Mouse (Mus musculus): ENCODE results near the gene Fabp3. TPM values are rescaled to one million over a fixed set of nuclear protein-coding genes. Genes with fewer than 3 reads are reported as not detected.

Fabp3 gene
- polyA plus RNA-seq, 1 experiment from 2014 or later = 117 TPM

- H3K27me3 ChIP-seq (replicated peaks; ENCODE audit: control insufficient read depth, insufficient read depth, low read length) = no peaks in the 10 kb centered on the region
- H3K9ac ChIP-seq (ENCODE audit: low read depth, low read length) = no peak overlapping the region
- H3K36me3 ChIP-seq (ENCODE audit: control insufficient read depth, insufficient read depth, low read length) = peaks cover 81% of the 10 kb centered on the region
- ATAC-seq (ENCODE audit: low read depth) (no peak), DNase-seq (ENCODE audit: low spot score) (no peak)
- H3K9me3 ChIP-seq (ENCODE audit: control insufficient read depth, low read length) = no peaks in the 10 kb centered on the region
- H3K27ac ChIP-seq (replicated peaks; ENCODE audit: low read depth, low read length) = no peak overlapping the region
- H3K4me1 ChIP-seq (ENCODE audit: control insufficient read depth, insufficient read depth, low read length) = no peaks in the 10 kb centered on the region
- 98% methylated on average over 2 of the region's 2 CpGs for WGBS
- H3K4me3 ChIP-seq (ENCODE audit: low read depth, low read length) = no peak overlapping the region
- H3K4me2 ChIP-seq (ENCODE audit: low read depth, low read length) = no peak overlapping the region
These were observed 17.1 kb downstream of the Fabp3 start for GRCm38 (mm10) chr4:130325446-130325845.

GRCm38 (mm10) chr4:130327366-130327765 is 19.0 kb downstream of the Fabp3 start:
- ATAC-seq (ENCODE audit: low read depth) (no peak), DNase-seq (ENCODE audit: low spot score) (no peak)
- no peak overlapping the region for H3K4me2 ChIP-seq (ENCODE audit: low read depth, low read length)
- 89% methylated on average over 9 of the region's 9 CpGs for WGBS
- H3K36me3 ChIP-seq (ENCODE audit: control insufficient read depth, insufficient read depth, low read length) = peaks cover 75% of the 10 kb centered on the region
- no peak overlapping the region for H3K4me3 ChIP-seq (ENCODE audit: low read depth, low read length)
- no peak overlapping the region for H3K9ac ChIP-seq (ENCODE audit: low read depth, low read length)
- H3K27me3 ChIP-seq (replicated peaks; ENCODE audit: control insufficient read depth, insufficient read depth, low read length) = no peaks in the 10 kb centered on the region
- no peaks in the 10 kb centered on the region for H3K9me3 ChIP-seq (ENCODE audit: control insufficient read depth, low read length)
- H3K4me1 ChIP-seq (ENCODE audit: control insufficient read depth, insufficient read depth, low read length) = no peaks in the 10 kb centered on the region
- H3K27ac ChIP-seq (replicated peaks; ENCODE audit: low read depth, low read length) = no peak overlapping the region

- Histone ChIP-seq H3K27ac (replicated peaks; ENCODE audit: low read depth, low read length) (no peak overlapping the region), H3K4me2 (ENCODE audit: low read depth, low read length) (no peak overlapping the region), H3K4me1 (ENCODE audit: control insufficient read depth, insufficient read depth, low read length) (no peaks in the 10 kb centered on the region), H3K4me3 (ENCODE audit: low read depth, low read length) (no peak overlapping the region), H3K27me3 (replicated peaks; ENCODE audit: control insufficient read depth, insufficient read depth, low read length) (no peaks in the 10 kb centered on the region), H3K9ac (ENCODE audit: low read depth, low read length) (no peak overlapping the region), H3K36me3 (ENCODE audit: control insufficient read depth, insufficient read depth, low read length) (peaks cover 62% of the 10 kb centered on the region), H3K9me3 (ENCODE audit: control insufficient read depth, low read length) (no peaks in the 10 kb centered on the region)
- ATAC-seq (ENCODE audit: low read depth) = no peak
- DNase-seq (ENCODE audit: low spot score) = no peak
- WGBS = 85% methylated on average over 5 of the region's 5 CpGs
These were observed 27.5 kb downstream of the Fabp3 start for GRCm38 (mm10) chr4:130335867-130336266.

GRCm38 (mm10) chr4:130341691-130342090 is 33.3 kb downstream of the Fabp3 start:
- no peak overlapping the region for H3K9ac ChIP-seq (ENCODE audit: low read depth, low read length)
- H3K36me3 ChIP-seq (ENCODE audit: control insufficient read depth, insufficient read depth, low read length) = peaks cover 34% of the 10 kb centered on the region
- no peak overlapping the region for H3K4me3 ChIP-seq (ENCODE audit: low read depth, low read length)
- 18% methylated on average over 4 of the region's 4 CpGs for WGBS
- no peaks in the 10 kb centered on the region for H3K4me1 ChIP-seq (ENCODE audit: control insufficient read depth, insufficient read depth, low read length)
- H3K4me2 ChIP-seq (ENCODE audit: low read depth, low read length) = no peak overlapping the region
- no peak overlapping the region for H3K27ac ChIP-seq (replicated peaks; ENCODE audit: low read depth, low read length)
- ATAC-seq (ENCODE audit: low read depth) = 0 out of 2 replicates have a peak, but pooled peaks have one; percentile 33
- DNase-seq (ENCODE audit: low spot score) = peak; percentile 74
- H3K9me3 ChIP-seq (ENCODE audit: control insufficient read depth, low read length) = no peaks in the 10 kb centered on the region
- H3K27me3 ChIP-seq (replicated peaks; ENCODE audit: control insufficient read depth, insufficient read depth, low read length) = no peaks in the 10 kb centered on the region

- Histone ChIP-seq H3K9ac (ENCODE audit: low read depth, low read length) (no peak overlapping the region), H3K4me2 (ENCODE audit: low read depth, low read length) (no peak overlapping the region), H3K27me3 (replicated peaks; ENCODE audit: control insufficient read depth, insufficient read depth, low read length) (no peaks in the 10 kb centered on the region), H3K4me3 (ENCODE audit: low read depth, low read length) (no peak overlapping the region), H3K36me3 (ENCODE audit: control insufficient read depth, insufficient read depth, low read length) (peaks cover 69% of the 10 kb centered on the region), H3K27ac (replicated peaks; ENCODE audit: low read depth, low read length) (no peak overlapping the region), H3K4me1 (ENCODE audit: control insufficient read depth, insufficient read depth, low read length) (no peaks in the 10 kb centered on the region), H3K9me3 (ENCODE audit: control insufficient read depth, low read length) (no peaks in the 10 kb centered on the region)
- DNase-seq (ENCODE audit: low spot score) = no peak
- ATAC-seq (ENCODE audit: low read depth) = no peak
- 98% methylated on average over 6 of the region's 6 CpGs for WGBS
These were observed 41.3 kb downstream of the Fabp3 start for GRCm38 (mm10) chr4:130349666-130350065.

- DNase-seq (ENCODE audit: low spot score) = peak; percentile 4
- no peak for ATAC-seq (ENCODE audit: low read depth)
These were observed 42.5 kb downstream of the Fabp3 start for GRCm38 (mm10) chr4:130350690-130351422.

DNA sequence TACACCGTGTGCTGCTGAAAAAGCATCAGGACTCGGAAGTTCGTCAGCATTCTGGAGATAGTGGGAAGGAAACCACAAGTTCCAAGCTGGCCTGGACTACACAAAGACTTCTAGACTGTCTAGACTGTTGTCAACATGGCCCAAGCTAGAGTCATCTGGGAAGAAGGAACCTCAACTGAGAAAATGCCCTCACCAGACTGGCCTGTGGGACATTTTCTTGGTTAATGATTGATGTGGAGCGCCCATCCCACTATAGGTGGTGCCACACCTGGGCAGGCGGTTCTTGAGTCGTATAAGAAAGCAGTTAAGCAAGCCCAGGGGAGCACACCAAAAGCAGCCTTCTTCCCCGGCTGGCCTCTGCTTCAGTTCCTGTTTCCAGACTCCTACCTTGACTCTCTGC is 44.2 kb downstream of the Fabp3 start:
- H3K4me1 ChIP-seq (ENCODE audit: control insufficient read depth, insufficient read depth, low read length) = no peaks in the 10 kb centered on the region
- WGBS = 90% methylated on average over 7 of the region's 7 CpGs

More at GRCm38 (mm10) chr4:130350690-130351422, 42.5 kb downstream of the Fabp3 start:
- Histone ChIP-seq H3K27ac (replicated peaks; ENCODE audit: low read depth, low read length) (no peak overlapping the region), H3K4me2 (ENCODE audit: low read depth, low read length) (no peak overlapping the region), H3K4me3 (ENCODE audit: low read depth, low read length) (no peak overlapping the region), H3K27me3 (replicated peaks; ENCODE audit: control insufficient read depth, insufficient read depth, low read length) (no peaks in the 10 kb centered on the region), H3K9me3 (ENCODE audit: control insufficient read depth, low read length) (no peaks in the 10 kb centered on the region), H3K9ac (ENCODE audit: low read depth, low read length) (no peak overlapping the region), H3K36me3 (ENCODE audit: control insufficient read depth, insufficient read depth, low read length) (peaks cover 69% of the 10 kb centered on the region), H3K4me1 (ENCODE audit: control insufficient read depth, insufficient read depth, low read length) (no peaks in the 10 kb centered on the region)
- 89% methylated on average over 16 of the region's 16 CpGs for WGBS

DNA sequence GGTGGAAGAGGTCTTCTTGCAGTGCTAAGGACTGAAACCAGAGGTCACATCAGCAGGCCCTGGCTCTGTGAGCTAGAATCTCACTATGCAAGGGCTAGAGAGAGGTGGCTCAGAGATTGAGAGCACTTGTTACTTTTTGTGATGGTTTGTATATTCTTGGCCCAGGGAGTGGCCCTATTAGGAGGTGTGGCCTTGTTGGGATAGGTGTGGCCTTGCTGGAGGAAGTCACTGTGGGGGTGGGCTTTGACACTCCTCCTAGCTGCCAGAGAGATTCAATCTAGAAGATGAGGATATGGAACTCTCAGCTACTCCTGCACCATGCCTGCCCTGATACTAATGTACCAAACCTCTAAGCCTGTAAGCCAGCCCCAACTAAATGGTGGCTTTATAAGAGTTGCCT is 49.6 kb downstream of the Fabp3 start:
- H3K36me3 ChIP-seq (ENCODE audit: control insufficient read depth, insufficient read depth, low read length) = peaks cover 18% of the 10 kb centered on the region
- H3K9ac ChIP-seq (ENCODE audit: low read depth, low read length) = no peak overlapping the region
- H3K27ac ChIP-seq (replicated peaks; ENCODE audit: low read depth, low read length) = no peak overlapping the region
- H3K4me2 ChIP-seq (ENCODE audit: low read depth, low read length) = no peak overlapping the region
- H3K4me3 ChIP-seq (ENCODE audit: low read depth, low read length) = no peak overlapping the region
- no peak for DNase-seq (ENCODE audit: low spot score)
- no peak for ATAC-seq (ENCODE audit: low read depth)
- peaks cover 13% of the 10 kb centered on the region for H3K4me1 ChIP-seq (ENCODE audit: control insufficient read depth, insufficient read depth, low read length)
- H3K27me3 ChIP-seq (replicated peaks; ENCODE audit: control insufficient read depth, insufficient read depth, low read length) = no peaks in the 10 kb centered on the region
- H3K9me3 ChIP-seq (ENCODE audit: control insufficient read depth, low read length) = no peaks in the 10 kb centered on the region

More for the DNA sequence above, 44.2 kb downstream of the Fabp3 start:
- DNase-seq (ENCODE audit: low spot score) = no peak
- no peak overlapping the region for H3K4me3 ChIP-seq (ENCODE audit: low read depth, low read length)
- no peaks in the 10 kb centered on the region for H3K27me3 ChIP-seq (replicated peaks; ENCODE audit: control insufficient read depth, insufficient read depth, low read length)
- peaks cover 61% of the 10 kb centered on the region for H3K36me3 ChIP-seq (ENCODE audit: control insufficient read depth, insufficient read depth, low read length)
- no peak overlapping the region for H3K4me2 ChIP-seq (ENCODE audit: low read depth, low read length)
- H3K9me3 ChIP-seq (ENCODE audit: control insufficient read depth, low read length) = no peaks in the 10 kb centered on the region
- no peak for ATAC-seq (ENCODE audit: low read depth)
- no peak overlapping the region for H3K27ac ChIP-seq (replicated peaks; ENCODE audit: low read depth, low read length)
- no peak overlapping the region for H3K9ac ChIP-seq (ENCODE audit: low read depth, low read length)
